Mouse (Mus musculus) neural tube, embryonic 11.5 days (tissue): ENCODE measurements around the gene Vrk1. TPM values are rescaled to one million over a fixed set of nuclear protein-coding genes. Genes with fewer than 3 reads are reported as not detected.
A peak's percentile ranks its signal among the peaks of the same experiment; 100 is the strongest.

ENCODE experiments used
- ATAC-seq: fragments of 200-750 bp; cut with Nextera tagmentation; 2 replicates; pipeline ENCODE4 v1.8.0; 2017; ENCODE audit warnings: moderate number of reproducible peaks, mild to moderate bottlenecking, moderate TSS enrichment, moderate library complexity; ENCODE audit not compliant: insufficient read depth, low FRiP score, low TSS enrichment
- DNase-seq: peaks from one replicate; pipeline ENCODE4 v3.0.0-alpha.2; 2015; ENCODE audit warnings: low spot score
- H3K27ac ChIP-seq: fragments of 300-500 bp; sonication (generic); 2 replicates; pipeline ENCODE4 v1.5.1; 2014; ENCODE audit warnings: low read depth, mild to moderate bottlenecking, low read length
- H3K27me3 ChIP-seq: fragments of 300-500 bp; sonication (generic); 2 replicates; pipeline ENCODE4 v1.6.1; 2014; ENCODE audit warnings: mild to moderate bottlenecking, low read length, mixed read lengths; ENCODE audit not compliant: control insufficient read depth, insufficient read depth
- H3K36me3 ChIP-seq: fragments of 300-500 bp; sonication (generic); 2 replicates; pipeline ENCODE4 v1.6.1; 2014; ENCODE audit warnings: mild to moderate bottlenecking, low read length, moderate library complexity, mixed read lengths; ENCODE audit not compliant: control insufficient read depth, insufficient read depth
- H3K4me1 ChIP-seq: fragments of 300-500 bp; sonication (generic); 2 replicates; pipeline ENCODE4 v1.6.1; 2014; ENCODE audit warnings: low read length, mixed read lengths; ENCODE audit not compliant: control insufficient read depth, insufficient read depth
- H3K4me2 ChIP-seq: fragments of 300-500 bp; sonication (generic); 2 replicates; pipeline ENCODE4 v1.6.1; 2014; ENCODE audit warnings: low read depth, mild to moderate bottlenecking, moderate library complexity
- H3K4me3 ChIP-seq: fragments of 300-500 bp; sonication (generic); 2 replicates; pipeline ENCODE4 v1.5.1; 2014; ENCODE audit warnings: low read depth, low read length
- H3K9ac ChIP-seq: fragments of 300-500 bp; sonication (generic); 2 replicates; pipeline ENCODE4 v1.6.1; 2014; ENCODE audit warnings: mild to moderate bottlenecking, low read length
- H3K9me3 ChIP-seq: fragments of 300-500 bp; sonication (generic); 2 replicates; pipeline ENCODE4 v1.6.1; 2016; ENCODE audit warnings: low read length; ENCODE audit not compliant: control insufficient read depth
- WGBS: fragments of 180-500 bp; shearing (Covaris S2); extraction: QIAGEN DNeasy Blood & Tissue Kit; methylation state at CpG from one replicate; pipeline ENCODE4 v1.1.7; 2014; 5-methylcytosine and 5-hydroxymethylcytosine counted together
- polyA plus RNA-seq: library from polyadenylated mRNA; unstranded; fragments of >200 nt; fragmentation: Nextera tagmentation; extraction: Ambion mirVana; gene quantifications from 2 replicates; pipeline ENCODE4 v1.2.1, GENCODE M21; 2014

Vrk1 gene
- polyA plus RNA-seq, 1 experiment from 2014 or later = 88.4 TPM

- no peaks in the 10 kb centered on the region for H3K9me3 ChIP-seq
- H3K4me1 ChIP-seq = no peaks in the 10 kb centered on the region
- DNase-seq = no peak
- no peak overlapping the region for H3K9ac ChIP-seq
- H3K27ac ChIP-seq = no peak overlapping the region
- H3K36me3 ChIP-seq = no peaks in the 10 kb centered on the region
- 93% methylated on average over 2 of the region's 2 CpGs for WGBS
- no peaks in the 10 kb centered on the region for H3K27me3 ChIP-seq
- no peak overlapping the region for H3K4me3 ChIP-seq
- H3K4me2 ChIP-seq = no peak overlapping the region
- no peak for ATAC-seq
Observed at GRCm38 (mm10) chr12:106029582-106029981, 19.6 kb downstream of the Vrk1 start.

- Histone ChIP-seq H3K4me2 (no peak overlapping the region), H3K27me3 (no peaks in the 10 kb centered on the region), H3K36me3 (no peaks in the 10 kb centered on the region), H3K27ac (no peak overlapping the region), H3K4me1 (no peaks in the 10 kb centered on the region), H3K9me3 (no peaks in the 10 kb centered on the region), H3K9ac (no peak overlapping the region), H3K4me3 (no peak overlapping the region)
- 91% methylated on average over 7 of the region's 7 CpGs for WGBS
- ATAC-seq = no peak
- DNase-seq = no peak
Observed at GRCm38 (mm10) chr12:106030146-106030745, 20.2 kb downstream of the Vrk1 start.

GRCm38 (mm10) chr12:106030796-106031195 is 20.8 kb downstream of the Vrk1 start:
- Histone ChIP-seq H3K27ac (no peak overlapping the region), H3K9ac (no peak overlapping the region), H3K27me3 (no peaks in the 10 kb centered on the region), H3K9me3 (no peaks in the 10 kb centered on the region), H3K36me3 (no peaks in the 10 kb centered on the region), H3K4me2 (no peak overlapping the region), H3K4me3 (no peak overlapping the region), H3K4me1 (no peaks in the 10 kb centered on the region)
- WGBS = 94% methylated on average over 7 of the region's 7 CpGs
- DNase-seq (no peak), ATAC-seq (no peak)

GRCm38 (mm10) chr12:106031916-106032315 is 21.9 kb downstream of the Vrk1 start:
- H3K9ac ChIP-seq = no peak overlapping the region
- DNase-seq = no peak
- no peak overlapping the region for H3K4me2 ChIP-seq
- no peaks in the 10 kb centered on the region for H3K27me3 ChIP-seq
- no peak overlapping the region for H3K27ac ChIP-seq
- no peak overlapping the region for H3K4me3 ChIP-seq
- ATAC-seq = no peak
- no peaks in the 10 kb centered on the region for H3K9me3 ChIP-seq
- no peaks in the 10 kb centered on the region for H3K4me1 ChIP-seq
- WGBS = 91% methylated on average over 9 of the region's 9 CpGs
- no peaks in the 10 kb centered on the region for H3K36me3 ChIP-seq

- H3K4me2 ChIP-seq = no peak overlapping the region
- no peaks in the 10 kb centered on the region for H3K9me3 ChIP-seq
- WGBS = 97% methylated on average over 12 of the region's 12 CpGs
- no peaks in the 10 kb centered on the region for H3K4me1 ChIP-seq
- no peak for ATAC-seq
- no peak overlapping the region for H3K9ac ChIP-seq
- H3K36me3 ChIP-seq = no peaks in the 10 kb centered on the region
- DNase-seq = no peak
- H3K4me3 ChIP-seq = no peak overlapping the region
- H3K27ac ChIP-seq = no peak overlapping the region
- H3K27me3 ChIP-seq = no peaks in the 10 kb centered on the region
Observed at GRCm38 (mm10) chr12:106032361-106032760, 22.3 kb downstream of the Vrk1 start.

- H3K27ac ChIP-seq = no peak overlapping the region
- ATAC-seq (no peak), DNase-seq (no peak)
- 95% methylated on average over 7 of the region's 7 CpGs for WGBS
- no peak overlapping the region for H3K9ac ChIP-seq
- no peaks in the 10 kb centered on the region for H3K27me3 ChIP-seq
- no peaks in the 10 kb centered on the region for H3K36me3 ChIP-seq
- H3K4me1 ChIP-seq = no peaks in the 10 kb centered on the region
- H3K4me3 ChIP-seq = no peak overlapping the region
- H3K9me3 ChIP-seq = no peaks in the 10 kb centered on the region
- no peak overlapping the region for H3K4me2 ChIP-seq
Observed at GRCm38 (mm10) chr12:106034267-106034666, 24.2 kb downstream of the Vrk1 start.

GRCm38 (mm10) chr12:106034761-106035160 is 24.7 kb downstream of the Vrk1 start:
- Histone ChIP-seq H3K9me3 (no peaks in the 10 kb centered on the region), H3K4me1 (no peaks in the 10 kb centered on the region), H3K4me3 (no peak overlapping the region), H3K27me3 (no peaks in the 10 kb centered on the region), H3K4me2 (no peak overlapping the region), H3K36me3 (no peaks in the 10 kb centered on the region), H3K27ac (no peak overlapping the region), H3K9ac (no peak overlapping the region)
- DNase-seq (no peak), ATAC-seq (no peak)
- 88% methylated on average over 9 of the region's 9 CpGs for WGBS

GRCm38 (mm10) chr12:106040259-106040658 is 30.2 kb downstream of the Vrk1 start:
- H3K4me1 ChIP-seq = no peaks in the 10 kb centered on the region
- no peaks in the 10 kb centered on the region for H3K9me3 ChIP-seq
- H3K27me3 ChIP-seq = no peaks in the 10 kb centered on the region
- ATAC-seq (no peak), DNase-seq (no peak)
- H3K9ac ChIP-seq = no peak overlapping the region
- 86% methylated on average over 7 of the region's 7 CpGs for whole genome bisulfite sequencing
- H3K4me3 ChIP-seq = no peak overlapping the region
- H3K36me3 ChIP-seq = no peaks in the 10 kb centered on the region
- no peak overlapping the region for H3K27ac ChIP-seq
- no peak overlapping the region for H3K4me2 ChIP-seq

GRCm38 (mm10) chr12:106046143-106046795 is 36.2 kb downstream of the Vrk1 start:
- no peak overlapping the region for H3K27ac ChIP-seq
- WGBS = 51% methylated on average over 9 of the region's 9 CpGs
- H3K4me2 ChIP-seq = no peak overlapping the region
- no peak overlapping the region for H3K4me3 ChIP-seq
- DNase-seq = peak; percentile 12
- H3K36me3 ChIP-seq = no peaks in the 10 kb centered on the region
- no peak overlapping the region for H3K9ac ChIP-seq
- no peak for ATAC-seq
- H3K9me3 ChIP-seq = no peaks in the 10 kb centered on the region
- H3K27me3 ChIP-seq = no peaks in the 10 kb centered on the region
- no peaks in the 10 kb centered on the region for H3K4me1 ChIP-seq
